Mouse (Mus musculus) spleen, adult 2 months (tissue): Measurements from ENCODE around the gene Gm20388.

Experiments used
- CTCF ChIP-seq: fragments of 200-500 bp; IDR thresholded peaks from 2 replicates; pipeline ENCODE4 v1.5.1; 2011; ENCODE audit warnings: mild to moderate bottlenecking, inconsistent platforms; ENCODE audit not compliant: insufficient read depth, insufficient read length, insufficient replicate concordance; ENCODE audit errors: extremely low read depth
- POLR2A ChIP-seq: fragments of 200-500 bp; IDR thresholded peaks from 2 replicates; pipeline ENCODE4 v1.6.1; 2011; ENCODE audit warnings: low read depth, low read length, inconsistent platforms

DNA sequence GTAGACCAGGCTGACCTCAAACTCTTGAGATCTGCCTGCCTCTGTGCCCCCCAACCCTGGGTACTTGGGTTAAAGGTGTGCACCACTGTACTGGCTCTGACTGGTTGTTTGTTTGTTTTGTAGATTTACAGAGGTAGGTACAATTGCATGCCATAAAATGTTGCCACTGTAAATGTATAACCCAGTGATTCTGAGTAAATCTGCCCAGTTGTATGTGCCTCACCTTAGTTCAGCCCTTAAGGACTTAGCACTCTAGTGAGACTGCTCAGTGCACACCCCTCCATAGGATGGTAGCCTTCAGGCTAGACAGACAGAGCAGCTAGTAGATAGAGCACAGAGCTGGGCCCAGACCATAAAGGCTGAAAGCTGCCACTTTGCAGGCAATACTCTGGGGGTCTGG, 2483.1 kb downstream of the Gm20388 start:
- TF ChIP-seq CTCF (no peak), POLR2A (no peak)
